Mouse (Mus musculus): Measurements from ENCODE around the gene Prdm11. TPM values are rescaled to one million over a fixed set of nuclear protein-coding genes. Genes with fewer than 3 reads are reported as not detected.

Prdm11 gene
- total and polyA plus RNA-seq, 2 experiments from 2014 or later, result 2.6 to 12.2 TPM

DNA sequence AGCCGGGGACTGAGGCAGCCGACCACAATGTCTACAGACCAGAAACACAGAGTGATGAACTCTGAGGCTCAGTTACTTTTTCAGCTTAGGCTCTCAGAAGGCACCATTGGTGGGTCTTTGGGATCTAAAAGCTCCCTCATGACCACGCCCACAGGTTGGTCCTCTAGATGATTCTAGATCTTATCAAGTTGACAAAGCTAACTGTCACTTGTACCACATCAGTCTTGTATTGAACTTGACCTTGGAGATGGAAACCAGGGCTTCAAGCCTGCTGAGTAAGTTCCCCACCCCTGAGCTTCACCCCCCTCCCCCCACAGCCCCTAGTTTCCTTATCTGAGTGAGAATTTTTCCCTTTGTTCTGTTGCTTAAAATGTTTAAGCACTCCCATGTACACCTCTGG, 101.6 kb downstream of the Prdm11 start:
- no peak overlapping the region for H3K9ac ChIP-seq (replicated peaks; ENCODE audit: low read length, poor library complexity, severe bottlenecking)
- no peak overlapping the region for H3K4me2 ChIP-seq (ENCODE audit: low read depth, low read length, poor library complexity, severe bottlenecking)
- 86% methylated on average over 3 of the region's 3 CpGs for WGBS
- no peaks in the 10 kb centered on the region for H3K27me3 ChIP-seq (ENCODE audit: insufficient read depth, low read length)
- no peaks in the 10 kb centered on the region for H3K9me3 ChIP-seq (ENCODE audit: low read length)
- no peak for DNase-seq (ENCODE audit: low spot score)
- peaks cover 34% of the 10 kb centered on the region for H3K36me3 ChIP-seq (ENCODE audit: insufficient read depth, low read length)
- no peaks in the 10 kb centered on the region for H3K4me1 ChIP-seq (ENCODE audit: insufficient read depth, low read length)
- TF ChIP-seq CTCF (IDR thresholded peaks at IDR 0.05), result no peak
- ATAC-seq (ENCODE audit: low FRiP score), result no peak
- H3K4me3 ChIP-seq (ENCODE audit: low read depth, low read length), result no peak overlapping the region
- H3K27ac ChIP-seq (ENCODE audit: low read depth, low read length), result no peak overlapping the region

DNA sequence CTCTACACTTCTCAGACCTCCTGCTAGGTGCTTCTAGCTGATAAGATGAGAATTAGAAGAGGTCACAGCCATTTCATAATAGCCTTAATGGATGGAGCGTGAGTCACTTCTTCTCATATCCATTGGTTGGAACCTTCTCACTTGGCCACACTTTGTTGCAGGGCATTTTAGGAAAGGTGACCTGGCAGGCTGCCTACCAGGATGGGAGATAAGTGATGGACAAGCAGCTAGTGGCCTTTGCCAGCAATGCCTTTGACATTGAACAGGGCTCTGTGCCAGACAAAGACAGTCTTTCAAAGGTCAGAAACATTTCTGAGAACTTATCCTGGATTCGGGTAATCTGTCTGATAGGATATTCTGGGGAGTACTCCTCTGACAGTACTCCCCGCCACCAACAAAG, 102.6 kb downstream of the Prdm11 start:
- Histone ChIP-seq H3K4me3 (ENCODE audit: low read depth, low read length) (no peak overlapping the region), H3K27ac (ENCODE audit: low read depth, low read length) (no peak overlapping the region), H3K9ac (replicated peaks; ENCODE audit: low read length, poor library complexity, severe bottlenecking) (no peak overlapping the region), H3K27me3 (ENCODE audit: insufficient read depth, low read length) (no peaks in the 10 kb centered on the region), H3K4me2 (ENCODE audit: low read depth, low read length, poor library complexity, severe bottlenecking) (no peak overlapping the region), H3K9me3 (ENCODE audit: low read length) (no peaks in the 10 kb centered on the region), H3K4me1 (ENCODE audit: insufficient read depth, low read length) (no peaks in the 10 kb centered on the region), H3K36me3 (ENCODE audit: insufficient read depth, low read length) (peaks cover 34% of the 10 kb centered on the region)
- no peak for TF ChIP-seq CTCF (IDR thresholded peaks at IDR 0.05)
- no peak for DNase-seq (ENCODE audit: low spot score)
- no peak for ATAC-seq (ENCODE audit: low FRiP score)
- 89% methylated on average over 3 of the region's 3 CpGs for WGBS

DNA sequence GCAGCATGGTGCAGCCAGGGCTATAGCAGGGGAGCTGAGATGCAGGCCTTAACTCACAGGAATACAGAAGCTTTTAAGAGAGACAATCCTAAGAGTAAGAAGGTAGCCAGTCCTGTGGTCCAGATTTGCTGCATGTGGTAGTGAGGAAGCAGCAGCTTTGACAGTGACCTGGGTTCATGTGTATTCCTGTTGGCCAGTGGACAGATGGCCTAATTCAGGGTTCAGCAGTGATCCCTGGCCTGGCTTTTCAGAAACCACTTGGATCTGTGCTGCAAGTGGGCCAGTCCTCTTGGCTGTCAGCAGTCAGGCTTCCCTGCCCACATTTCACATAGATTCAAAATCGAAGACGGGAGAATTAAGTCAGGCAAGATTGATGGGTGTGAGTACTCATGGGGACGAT, 104.5 kb downstream of the Prdm11 start:
- Histone ChIP-seq H3K27me3 (ENCODE audit: insufficient read depth, low read length) (no peaks in the 10 kb centered on the region), H3K4me1 (ENCODE audit: insufficient read depth, low read length) (no peaks in the 10 kb centered on the region), H3K4me2 (ENCODE audit: low read depth, low read length, poor library complexity, severe bottlenecking) (no peak overlapping the region), H3K36me3 (ENCODE audit: insufficient read depth, low read length) (peaks cover 33% of the 10 kb centered on the region), H3K27ac (ENCODE audit: low read depth, low read length) (no peak overlapping the region), H3K4me3 (ENCODE audit: low read depth, low read length) (no peak overlapping the region), H3K9ac (replicated peaks; ENCODE audit: low read length, poor library complexity, severe bottlenecking) (no peak overlapping the region), H3K9me3 (ENCODE audit: low read length) (no peaks in the 10 kb centered on the region)
- TF ChIP-seq CTCF (IDR thresholded peaks at IDR 0.05), result no peak
- ATAC-seq (ENCODE audit: low FRiP score) (no peak), DNase-seq (ENCODE audit: low spot score) (no peak)
- WGBS, result 74% methylated on average over 3 of the region's 3 CpGs

GRCm38 (mm10) chr2:92940963-92941362, 105.0 kb downstream of the Prdm11 start:
- H3K9me3 ChIP-seq (ENCODE audit: low read length), result no peaks in the 10 kb centered on the region
- no peak for TF ChIP-seq CTCF (IDR thresholded peaks at IDR 0.05)
- peaks cover 28% of the 10 kb centered on the region for H3K36me3 ChIP-seq (ENCODE audit: insufficient read depth, low read length)
- 87% methylated on average over 9 of the region's 9 CpGs for WGBS
- no peak overlapping the region for H3K4me3 ChIP-seq (ENCODE audit: low read depth, low read length)
- H3K27me3 ChIP-seq (ENCODE audit: insufficient read depth, low read length), result no peaks in the 10 kb centered on the region
- H3K27ac ChIP-seq (ENCODE audit: low read depth, low read length), result no peak overlapping the region
- H3K4me1 ChIP-seq (ENCODE audit: insufficient read depth, low read length), result no peaks in the 10 kb centered on the region
- no peak for DNase-seq (ENCODE audit: low spot score)
- ATAC-seq (ENCODE audit: low FRiP score), result no peak
- no peak overlapping the region for H3K9ac ChIP-seq (replicated peaks; ENCODE audit: low read length, poor library complexity, severe bottlenecking)
- H3K4me2 ChIP-seq (ENCODE audit: low read depth, low read length, poor library complexity, severe bottlenecking), result no peak overlapping the region

GRCm38 (mm10) chr2:92938827-92939226, 107.1 kb downstream of the Prdm11 start:
- H3K9me3 ChIP-seq (ENCODE audit: low read length), result no peaks in the 10 kb centered on the region
- H3K27me3 ChIP-seq (ENCODE audit: insufficient read depth, low read length), result no peaks in the 10 kb centered on the region
- peaks cover 9% of the 10 kb centered on the region; the same call in 1 of the 2 replicates for H3K4me1 ChIP-seq (ENCODE audit: insufficient read depth, low read length)
- WGBS, result 97% methylated on average over 6 of the region's 7 CpGs
- no peak overlapping the region for H3K27ac ChIP-seq (ENCODE audit: low read depth, low read length)
- H3K4me3 ChIP-seq (ENCODE audit: low read depth, low read length), result no peak overlapping the region
- H3K4me2 ChIP-seq (ENCODE audit: low read depth, low read length, poor library complexity, severe bottlenecking), result no peak overlapping the region
- TF ChIP-seq CTCF (IDR thresholded peaks at IDR 0.05), result no peak
- no peak overlapping the region for H3K9ac ChIP-seq (replicated peaks; ENCODE audit: low read length, poor library complexity, severe bottlenecking)
- H3K36me3 ChIP-seq (ENCODE audit: insufficient read depth, low read length), result peaks cover 18% of the 10 kb centered on the region
- no peak for DNase-seq (ENCODE audit: low spot score)
- ATAC-seq (ENCODE audit: low FRiP score), result no peak

- 97% methylated on average over 5 of the region's 5 CpGs for WGBS
- DNase-seq (ENCODE audit: low spot score) (no peak), ATAC-seq (ENCODE audit: low FRiP score) (no peak)
- Histone ChIP-seq H3K9ac (replicated peaks; ENCODE audit: low read length, poor library complexity, severe bottlenecking) (no peak overlapping the region), H3K4me3 (ENCODE audit: low read depth, low read length) (no peak overlapping the region), H3K27ac (ENCODE audit: low read depth, low read length) (no peak overlapping the region), H3K27me3 (ENCODE audit: insufficient read depth, low read length) (no peaks in the 10 kb centered on the region), H3K4me2 (ENCODE audit: low read depth, low read length, poor library complexity, severe bottlenecking) (no peak overlapping the region), H3K36me3 (ENCODE audit: insufficient read depth, low read length) (peaks cover 12% of the 10 kb centered on the region), H3K9me3 (ENCODE audit: low read length) (no peaks in the 10 kb centered on the region), H3K4me1 (ENCODE audit: insufficient read depth, low read length) (peaks cover 9% of the 10 kb centered on the region; the same call in 1 of the 2 replicates)
- no peak for TF ChIP-seq CTCF (IDR thresholded peaks at IDR 0.05)
Measured at GRCm38 (mm10) chr2:92938063-92938462, 107.9 kb downstream of the Prdm11 start.

Measured in midbrain, postnatal 0 days (tissue).